Mouse (Mus musculus): ENCODE results near the gene Cmklr1. TPM values are rescaled to one million over a fixed set of nuclear protein-coding genes. Genes with fewer than 3 reads are reported as not detected.
"Not testable (repeated sequence)": the region's sequence is repeated elsewhere in the genome, so short reads cannot be mapped to it uniquely, and the experiment has no call there.

Gene Cmklr1
- total RNA-seq, 1 experiment from 2014 or later = not detected

GRCm38 (mm10) chr5:113606961-113607785 is 43.1 kb downstream of the Cmklr1 start:
- no peak for ATAC-seq (replicated peaks in 1 of 2; ENCODE audit: insufficient read depth in 1 of 2, low FRiP score in 2 of 2, low TSS enrichment in 1 of 2, low read depth in 1 of 2, poor library complexity in 2 of 2, severe bottlenecking in 2 of 2)

GRCm38 (mm10) chr5:113606121-113606520 is 44.1 kb downstream of the Cmklr1 start:
- no peak for ATAC-seq (replicated peaks in 1 of 2; ENCODE audit: insufficient read depth in 1 of 2, low FRiP score in 2 of 2, low TSS enrichment in 1 of 2, low read depth in 1 of 2, poor library complexity in 2 of 2, severe bottlenecking in 2 of 2)

- ATAC-seq (replicated peaks in 1 of 2; ENCODE audit: insufficient read depth in 1 of 2, low FRiP score in 2 of 2, low TSS enrichment in 1 of 2, low read depth in 1 of 2, poor library complexity in 2 of 2, severe bottlenecking in 2 of 2) = no peak
These were observed 45.5 kb downstream of the Cmklr1 start for GRCm38 (mm10) chr5:113604758-113605157.

GRCm38 (mm10) chr5:113603471-113603870 is 46.8 kb downstream of the Cmklr1 start:
- no peak for ATAC-seq (replicated peaks in 1 of 2; ENCODE audit: insufficient read depth in 1 of 2, low FRiP score in 2 of 2, low TSS enrichment in 1 of 2, low read depth in 1 of 2, poor library complexity in 2 of 2, severe bottlenecking in 2 of 2)

GRCm38 (mm10) chr5:113600803-113601202 is 49.4 kb downstream of the Cmklr1 start:
- ATAC-seq (replicated peaks in 1 of 2; ENCODE audit: insufficient read depth in 1 of 2, low FRiP score in 2 of 2, low TSS enrichment in 1 of 2, low read depth in 1 of 2, poor library complexity in 2 of 2, severe bottlenecking in 2 of 2) = no peak

GRCm38 (mm10) chr5:113600181-113600580 is 50.0 kb downstream of the Cmklr1 start:
- no peak for ATAC-seq (replicated peaks in 1 of 2; ENCODE audit: insufficient read depth in 1 of 2, low FRiP score in 2 of 2, low TSS enrichment in 1 of 2, low read depth in 1 of 2, poor library complexity in 2 of 2, severe bottlenecking in 2 of 2)

- ATAC-seq (replicated peaks in 1 of 2; ENCODE audit: insufficient read depth in 1 of 2, low FRiP score in 2 of 2, low TSS enrichment in 1 of 2, low read depth in 1 of 2, poor library complexity in 2 of 2, severe bottlenecking in 2 of 2) = no peak
These were observed 53.4 kb downstream of the Cmklr1 start for GRCm38 (mm10) chr5:113596780-113597353.

GRCm38 (mm10) chr5:113596252-113596651 is 54.0 kb downstream of the Cmklr1 start:
- ATAC-seq (replicated peaks in 1 of 2; ENCODE audit: insufficient read depth in 1 of 2, low FRiP score in 2 of 2, low TSS enrichment in 1 of 2, low read depth in 1 of 2, poor library complexity in 2 of 2, severe bottlenecking in 2 of 2) = no peak

- no peak for ATAC-seq (replicated peaks in 1 of 2; ENCODE audit: insufficient read depth in 1 of 2, low FRiP score in 2 of 2, low TSS enrichment in 1 of 2, low read depth in 1 of 2, poor library complexity in 2 of 2, severe bottlenecking in 2 of 2)
These were observed 56.1 kb downstream of the Cmklr1 start for GRCm38 (mm10) chr5:113593911-113594705.

- ATAC-seq (replicated peaks in 1 of 2; ENCODE audit: insufficient read depth in 1 of 2, low FRiP score in 2 of 2, low TSS enrichment in 1 of 2, low read depth in 1 of 2, poor library complexity in 2 of 2, severe bottlenecking in 2 of 2) = peak; percentile 50 to 61; a peak in 3 of 4 replicates
These were observed 58.4 kb downstream of the Cmklr1 start for GRCm38 (mm10) chr5:113591751-113592230.

- no peak for ATAC-seq (replicated peaks in 1 of 2; ENCODE audit: insufficient read depth in 1 of 2, low FRiP score in 2 of 2, low TSS enrichment in 1 of 2, low read depth in 1 of 2, poor library complexity in 2 of 2, severe bottlenecking in 2 of 2)
These were observed 59.1 kb downstream of the Cmklr1 start for GRCm38 (mm10) chr5:113591166-113591565.

GRCm38 (mm10) chr5:113590010-113590640 is 60.1 kb downstream of the Cmklr1 start:
- no peak; a peak in 1 of 4 replicates for ATAC-seq (replicated peaks in 1 of 2; ENCODE audit: insufficient read depth in 1 of 2, low FRiP score in 2 of 2, low TSS enrichment in 1 of 2, low read depth in 1 of 2, poor library complexity in 2 of 2, severe bottlenecking in 2 of 2)

- not testable (repeated sequence) for ATAC-seq (replicated peaks in 1 of 2; ENCODE audit: insufficient read depth in 1 of 2, low FRiP score in 2 of 2, low TSS enrichment in 1 of 2, low read depth in 1 of 2, poor library complexity in 2 of 2, severe bottlenecking in 2 of 2)
These were observed 63.8 kb downstream of the Cmklr1 start for GRCm38 (mm10) chr5:113586458-113586849.

GRCm38 (mm10) chr5:113585619-113586457 is 64.4 kb downstream of the Cmklr1 start:
- not testable (repeated sequence) for ATAC-seq (replicated peaks in 1 of 2; ENCODE audit: insufficient read depth in 1 of 2, low FRiP score in 2 of 2, low TSS enrichment in 1 of 2, low read depth in 1 of 2, poor library complexity in 2 of 2, severe bottlenecking in 2 of 2)

- ATAC-seq (replicated peaks in 1 of 2; ENCODE audit: insufficient read depth in 1 of 2, low FRiP score in 2 of 2, low TSS enrichment in 1 of 2, low read depth in 1 of 2, poor library complexity in 2 of 2, severe bottlenecking in 2 of 2) = no peak
These were observed 65.8 kb downstream of the Cmklr1 start for GRCm38 (mm10) chr5:113584439-113584838.

- ATAC-seq (replicated peaks in 1 of 2; ENCODE audit: insufficient read depth in 1 of 2, low FRiP score in 2 of 2, low TSS enrichment in 1 of 2, low read depth in 1 of 2, poor library complexity in 2 of 2, severe bottlenecking in 2 of 2) = no peak
These were observed 66.6 kb downstream of the Cmklr1 start for GRCm38 (mm10) chr5:113583424-113584162.
